Mouse (Mus musculus): ENCODE results near the gene Olig2.

The Olig2 gene

GRCm38 (mm10) chr16:91225233-91226037 is at the start of gene Olig2:
Olig2 (plus strand) TSS chr16:91225457.
- DNase-seq (ENCODE audit: low spot score in 2 of 2) = no peak

DNA sequence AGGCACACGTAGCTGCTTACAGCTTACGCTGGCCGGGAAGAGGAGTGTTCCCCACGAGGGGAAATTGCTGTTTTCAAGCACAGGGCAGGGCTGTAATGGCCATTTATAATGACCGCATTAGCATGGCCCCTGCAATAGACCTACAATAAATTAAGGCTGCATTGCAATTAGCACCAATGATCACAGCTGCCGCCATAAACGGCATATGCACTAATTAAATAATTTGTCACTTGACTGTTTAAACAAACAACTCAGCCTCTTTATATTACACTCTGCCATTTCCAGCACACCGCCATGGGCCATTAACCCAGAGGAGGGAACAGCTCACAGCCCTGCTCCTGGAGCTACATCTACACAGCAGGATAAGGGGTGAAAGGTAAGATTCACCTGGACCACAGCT is 49.4 kb upstream of the Olig2 start:
- no peak for DNase-seq (ENCODE audit: low spot score in 2 of 2)

- DNase-seq (ENCODE audit: low spot score in 2 of 2) = no peak
Observed at GRCm38 (mm10) chr16:91187046-91187445, 38.2 kb upstream of the Olig2 start.

GRCm38 (mm10) chr16:91187662-91188061 is 37.6 kb upstream of the Olig2 start:
- no peak for DNase-seq (ENCODE audit: low spot score in 2 of 2)

DNA sequence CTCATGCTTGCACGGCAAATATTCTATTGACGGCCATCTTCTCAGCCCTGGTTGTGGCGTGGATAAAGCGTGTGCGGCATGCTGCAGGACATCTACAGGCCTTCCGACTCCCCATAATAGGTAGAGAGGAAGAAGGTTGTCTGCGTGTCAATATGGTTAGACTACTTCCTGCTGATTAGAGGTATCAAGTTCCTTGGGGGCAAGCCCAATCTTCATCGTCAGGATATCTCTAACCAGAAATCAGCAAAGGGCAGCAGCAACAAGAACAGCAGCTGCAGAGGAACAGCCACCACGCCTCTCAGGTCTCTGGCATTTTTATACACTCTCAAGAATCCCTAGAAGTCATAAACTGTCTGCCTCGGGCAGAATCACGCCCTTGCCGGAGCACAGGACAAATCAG is 37.0 kb upstream of the Olig2 start:
- no peak for DNase-seq (ENCODE audit: low spot score in 2 of 2)

GRCm38 (mm10) chr16:91191233-91191632 is 34.0 kb upstream of the Olig2 start:
- DNase-seq (ENCODE audit: low spot score in 2 of 2) = no peak

- no peak for DNase-seq (ENCODE audit: low spot score in 2 of 2)
Observed at GRCm38 (mm10) chr16:91191663-91192237, 33.5 kb upstream of the Olig2 start.

- DNase-seq (ENCODE audit: low spot score in 2 of 2) = no peak
Observed at GRCm38 (mm10) chr16:91192672-91193354, 32.4 kb upstream of the Olig2 start.

DNA sequence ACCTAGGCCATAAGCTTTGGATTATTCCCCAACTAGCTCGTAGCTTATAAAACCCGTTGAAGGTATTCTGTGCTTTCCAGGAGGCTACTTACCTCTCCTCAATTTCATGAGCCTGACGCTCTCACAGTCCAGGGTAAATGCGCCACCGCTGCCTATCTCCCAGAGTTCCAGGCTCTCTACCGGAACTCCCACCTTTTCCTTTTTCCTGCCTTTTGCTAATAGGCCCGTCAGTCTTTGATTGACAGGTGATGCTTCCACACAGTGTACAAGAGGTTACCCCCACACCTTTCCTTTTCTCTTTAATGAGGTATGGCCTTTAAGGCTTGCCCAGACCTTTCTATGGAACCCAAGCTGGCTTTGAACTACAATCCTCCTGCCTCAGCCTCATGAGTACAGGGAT is 25.4 kb upstream of the Olig2 start:
- DNase-seq (ENCODE audit: low spot score in 2 of 2) = no peak

- no peak for DNase-seq (ENCODE audit: low spot score in 2 of 2)
Observed at GRCm38 (mm10) chr16:91202989-91203388, 22.3 kb upstream of the Olig2 start.

DNA sequence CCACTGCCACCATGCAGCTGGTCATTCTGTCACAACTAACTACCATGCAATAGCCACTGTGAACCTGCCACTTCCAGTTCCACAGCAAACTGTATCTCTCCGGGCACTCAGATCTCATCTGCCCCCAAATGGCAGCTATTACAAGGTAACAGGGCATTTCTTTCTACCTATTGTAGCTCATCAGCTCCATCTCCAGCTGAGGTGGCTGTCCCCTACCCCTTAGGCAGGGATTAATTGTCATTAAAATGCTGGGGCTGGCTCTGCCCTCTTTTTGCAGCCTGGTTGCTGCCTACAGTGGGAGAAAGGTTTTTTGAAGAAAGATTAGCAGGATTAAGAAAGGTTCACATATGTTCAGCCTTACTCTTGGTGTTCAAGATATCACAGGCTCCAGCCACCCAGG is 18.9 kb upstream of the Olig2 start:
- DNase-seq (ENCODE audit: low spot score in 2 of 2) = no peak

DNA sequence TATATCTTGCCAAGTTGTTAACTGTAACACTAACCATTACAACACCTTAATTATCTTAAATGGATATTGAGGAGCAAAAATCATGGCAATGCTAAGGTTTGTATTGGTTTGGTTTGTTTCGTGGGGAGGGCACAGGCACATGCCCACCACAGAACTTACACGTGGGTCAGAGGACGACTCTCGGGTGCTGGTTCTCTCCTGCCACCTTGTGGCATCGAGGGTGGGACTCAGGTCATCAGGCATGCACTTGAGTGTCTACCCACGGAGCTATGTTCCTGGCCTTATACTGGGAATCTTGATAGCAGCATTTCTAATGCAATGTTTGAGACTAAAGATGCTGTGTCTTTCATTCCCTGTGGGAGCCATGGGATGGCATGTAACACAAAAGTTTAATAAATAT is 8.2 kb upstream of the Olig2 start:
- no peak for DNase-seq (ENCODE audit: low spot score in 2 of 2)

- DNase-seq (ENCODE audit: low spot score in 2 of 2) = no peak
Observed at GRCm38 (mm10) chr16:91217948-91218347, 7.3 kb upstream of the Olig2 start.

DNA sequence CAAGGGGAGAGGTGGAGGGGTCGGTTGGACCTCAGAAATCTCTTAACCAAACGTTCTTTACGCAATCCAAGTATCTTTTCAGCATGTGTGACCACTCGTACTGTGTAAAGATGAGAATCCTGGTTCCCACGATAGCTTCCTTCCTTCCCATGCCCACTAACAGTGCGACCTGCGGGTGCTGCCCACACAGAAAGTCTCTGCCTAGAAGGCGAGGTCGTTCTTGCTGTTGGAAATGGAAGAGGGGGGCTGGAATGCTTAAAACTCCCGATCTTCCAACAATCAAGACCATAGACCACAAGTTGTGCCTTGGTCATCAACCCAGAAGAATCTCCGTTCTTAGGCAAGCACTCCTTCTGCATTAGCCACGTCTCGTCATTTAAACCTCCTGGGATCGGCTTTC is 6.0 kb upstream of the Olig2 start:
- no peak for DNase-seq (ENCODE audit: low spot score in 2 of 2)

DNA sequence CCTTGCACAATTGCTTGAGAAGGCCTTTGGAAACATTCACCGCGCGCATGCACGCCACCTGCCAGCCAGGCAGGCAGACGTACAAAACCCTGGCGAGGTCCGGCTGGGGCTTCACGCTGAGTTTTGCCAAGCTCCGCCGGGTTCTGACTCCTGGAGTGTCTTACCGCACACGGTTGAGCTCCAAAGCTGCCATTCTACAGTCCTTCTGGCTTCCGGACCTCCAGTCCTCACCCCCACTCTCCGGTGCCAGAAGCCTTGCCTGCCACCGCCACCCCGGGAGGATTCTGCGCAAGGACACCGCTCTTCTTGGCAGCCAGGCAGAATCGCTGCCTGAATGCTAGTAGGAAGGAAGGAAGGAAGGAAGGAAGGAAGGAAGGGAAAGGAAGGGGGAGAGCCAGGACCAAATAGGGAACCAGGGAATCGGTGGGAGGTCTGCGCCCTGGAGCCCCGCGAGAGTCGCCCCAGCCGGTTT is 3.0 kb upstream of the Olig2 start:
- DNase-seq (ENCODE audit: low spot score in 2 of 2) = no peak

DNA sequence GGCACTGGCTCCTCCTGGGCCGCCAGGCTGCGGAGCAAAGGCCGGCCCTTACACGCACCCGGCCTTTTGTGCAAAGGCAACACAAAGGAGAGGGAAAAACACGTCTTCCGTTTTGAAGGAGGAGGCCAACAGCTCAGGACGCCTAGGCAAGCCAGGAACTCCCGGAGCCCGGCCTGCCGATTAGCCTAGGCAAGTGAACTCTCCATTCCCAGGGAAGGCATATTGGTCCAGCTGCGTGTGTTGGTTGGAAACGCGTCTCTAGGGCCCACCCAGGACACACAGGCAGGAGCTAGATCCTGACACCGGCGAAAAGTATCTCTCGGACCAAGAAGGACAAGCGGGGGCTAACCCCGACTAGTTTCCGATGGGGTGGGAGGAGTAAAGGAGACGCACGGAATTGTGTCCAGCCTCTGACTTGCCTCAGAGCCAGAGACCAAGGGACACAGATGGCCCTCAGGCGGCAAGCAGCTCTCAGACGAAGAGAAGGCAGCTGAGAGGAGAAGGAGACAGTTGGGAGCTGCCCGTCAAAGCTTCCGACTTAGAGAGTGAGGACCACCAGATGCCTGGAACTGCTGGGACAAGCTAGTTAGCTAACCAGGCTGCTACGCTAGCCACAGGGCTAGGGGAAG is 2.5 kb upstream of the Olig2 start:
- no peak for DNase-seq (ENCODE audit: low spot score in 2 of 2)

DNA sequence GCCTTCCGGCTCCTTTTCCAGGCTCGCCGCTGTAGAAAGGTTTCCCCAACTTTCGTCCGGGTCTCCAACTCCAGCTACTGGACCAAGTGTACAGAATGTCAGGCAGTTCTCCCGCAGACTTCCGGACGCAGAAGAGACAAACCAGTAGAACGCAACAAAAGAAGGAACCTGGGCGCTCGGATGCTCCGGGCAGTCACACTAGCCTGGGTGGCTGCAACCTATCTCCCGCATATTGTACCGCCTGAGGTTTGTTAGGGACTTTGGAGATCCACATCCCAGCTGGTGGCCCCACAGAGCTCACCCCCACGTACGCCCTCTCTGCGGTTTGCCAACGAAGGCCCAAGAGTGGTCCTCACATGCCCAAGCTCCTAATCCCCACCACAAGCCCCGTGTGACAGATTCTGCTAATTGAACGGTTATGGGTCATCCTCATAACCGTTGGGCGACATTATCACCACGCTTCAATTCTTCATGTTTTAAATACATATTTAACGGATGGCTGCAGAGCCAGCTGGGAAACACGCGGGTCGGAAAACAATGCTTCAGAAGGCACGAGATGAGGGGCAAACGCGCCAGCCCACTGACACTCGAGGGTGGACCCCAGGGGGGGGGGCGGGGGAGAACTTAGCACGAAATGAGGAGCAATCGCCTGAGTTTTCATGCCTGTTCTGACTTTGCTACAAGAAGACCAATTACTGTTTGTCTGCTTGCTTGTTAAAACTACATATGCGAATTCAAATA is 1.8 kb upstream of the Olig2 start:
- DNase-seq (ENCODE audit: low spot score in 2 of 2) = no peak

GRCm38 (mm10) chr16:91224068-91224402 is 1.2 kb upstream of the Olig2 start:
- no peak for DNase-seq (ENCODE audit: low spot score in 2 of 2)

- no peak for DNase-seq (ENCODE audit: low spot score in 2 of 2)
Observed at GRCm38 (mm10) chr16:91224481-91225232, 600 bp upstream of the Olig2 start.

DNA sequence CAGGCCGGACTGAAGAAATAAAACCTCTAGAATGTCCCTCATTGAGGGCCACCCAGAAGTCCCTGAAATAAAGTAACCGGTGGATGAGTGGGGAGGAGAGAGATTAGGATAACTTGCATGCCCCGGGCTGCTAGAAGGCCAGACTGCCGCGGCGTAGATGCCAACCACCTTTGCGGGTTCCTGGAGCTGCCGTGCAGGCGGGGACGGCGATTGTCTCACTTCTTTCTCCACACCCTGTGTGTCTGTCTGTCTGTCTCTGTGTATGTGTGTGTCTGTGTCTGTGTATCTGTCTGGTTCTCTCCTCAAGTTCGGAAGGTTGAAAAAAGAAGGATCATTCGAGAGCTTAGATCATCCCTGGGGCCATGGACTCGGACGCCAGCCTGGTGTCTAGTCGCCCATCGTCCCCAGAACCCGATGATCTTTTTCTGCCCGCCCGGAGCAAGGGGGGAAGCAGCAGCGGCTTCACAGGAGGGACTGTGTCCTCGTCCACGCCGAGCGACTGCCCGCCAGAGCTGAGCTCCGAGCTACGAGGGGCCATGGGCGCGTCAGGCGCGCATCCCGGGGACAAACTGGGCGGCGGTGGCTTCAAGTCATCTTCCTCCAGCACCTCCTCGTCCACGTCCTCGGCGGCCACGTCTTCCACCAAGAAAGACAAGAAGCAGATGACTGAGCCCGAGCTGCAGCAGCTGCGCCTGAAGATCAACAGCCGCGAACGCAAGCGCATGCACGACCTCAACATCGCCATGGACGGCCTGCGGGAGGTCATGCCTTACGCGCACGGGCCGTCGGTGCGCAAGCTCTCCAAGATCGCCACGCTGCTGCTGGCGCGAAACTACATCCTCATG is 1.0 kb downstream of the Olig2 start:
- DNase-seq (ENCODE audit: low spot score in 2 of 2) = no peak
